Mouse (Mus musculus) kidney, adult 2 months (tissue): ENCODE data around the gene Iqschfp. TPM values are rescaled to one million over a fixed set of nuclear protein-coding genes. Genes with fewer than 3 reads are reported as not detected.

Experiments used
- DNase-seq: peaks from one replicate; pipeline ENCODE4 v3.0.0; 2021
- H3K27ac ChIP-seq: fragments of 200-500 bp; 2 replicates; pipeline ENCODE4 v1.5.1; 2012; ENCODE audit warnings: low read depth, low read length, control low read depth, inconsistent platforms; ENCODE audit not compliant: insufficient read depth
- H3K27me3 ChIP-seq: fragments of 200-500 bp; replicated peaks from 2 replicates; pipeline ENCODE4 v1.6.1; 2012; ENCODE audit warnings: mild to moderate bottlenecking, moderate library complexity, low read length, inconsistent platforms; ENCODE audit not compliant: control insufficient read depth, insufficient read depth
- H3K36me3 ChIP-seq: fragments of 200-500 bp; 2 replicates; pipeline ENCODE4 v1.6.1; 2012; ENCODE audit warnings: mild to moderate bottlenecking, moderate library complexity, low read length, inconsistent platforms; ENCODE audit not compliant: control insufficient read depth, insufficient read depth
- H3K4me1 ChIP-seq: fragments of 200-500 bp; 2 replicates; pipeline ENCODE4 v1.6.1; 2011; ENCODE audit warnings: low read length; ENCODE audit not compliant: control insufficient read depth, insufficient read depth
- H3K4me3 ChIP-seq: fragments of 200-500 bp; 2 replicates; pipeline ENCODE4 v1.5.1; 2011; ENCODE audit warnings: mild to moderate bottlenecking, low read depth, low read length, control low read depth; ENCODE audit not compliant: insufficient read depth
- CTCF ChIP-seq: fragments of 200-500 bp; conservative IDR thresholded peaks from 2 replicates; pipeline ENCODE4 v1.5.1; 2011; ENCODE audit warnings: low read depth, mild to moderate bottlenecking, control low read depth, low read length, moderate library complexity, mixed read lengths; ENCODE audit not compliant: insufficient read depth, insufficient read length
- POLR2A ChIP-seq: fragments of 200-500 bp; IDR thresholded peaks from one replicate; pipeline ENCODE4 v1.6.1; 2011; ENCODE audit warnings: low read depth, low read length, control low read depth
- WGBS: fragments of 180-500 bp; shearing (Covaris S2); methylation state at CpG from one replicate; pipeline ENCODE4 v1.1.7; 2018; 5-methylcytosine and 5-hydroxymethylcytosine counted together
- polyA plus RNA-seq: library from polyadenylated mRNA; depleted of rRNA; stranded (reverse); fragments of >200 nt; gene quantifications from 2 replicates; pipeline ENCODE4 v1.2.3, GENCODE M21; 2012

Gene Iqschfp
- polyA plus RNA-seq, 1 experiment, result not detected

DNA sequence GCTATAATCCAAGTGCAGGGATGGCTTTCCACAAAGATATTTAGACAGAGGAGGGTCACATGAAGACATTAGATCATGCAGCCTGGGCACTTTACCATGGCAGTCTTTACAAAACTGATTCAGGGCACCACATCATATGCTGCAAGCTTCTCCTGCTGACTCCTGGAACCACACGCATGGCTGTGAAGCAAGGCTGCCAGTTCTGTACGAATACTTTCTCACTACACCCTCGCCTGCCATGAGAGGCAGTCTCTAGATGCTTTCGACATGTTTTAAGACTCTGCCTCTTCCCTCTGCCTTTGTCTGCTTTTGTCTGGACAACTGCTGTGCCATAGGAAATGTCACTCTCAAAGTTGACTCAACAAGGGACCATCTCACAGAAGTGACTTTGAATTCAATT is 318.4 kb downstream of the Iqschfp start:
- no peak overlapping the region for H3K27ac ChIP-seq
- H3K36me3 ChIP-seq, result no peaks in the 10 kb centered on the region
- TF ChIP-seq CTCF, result no peak
- no peak for TF ChIP-seq POLR2A
- DNase-seq, result no peak
- no peaks in the 10 kb centered on the region for H3K27me3 ChIP-seq
- H3K4me3 ChIP-seq, result no peak overlapping the region
- H3K4me1 ChIP-seq, result no peaks in the 10 kb centered on the region
- WGBS, result 93% methylated on average over 4 of the region's 4 CpGs

DNA sequence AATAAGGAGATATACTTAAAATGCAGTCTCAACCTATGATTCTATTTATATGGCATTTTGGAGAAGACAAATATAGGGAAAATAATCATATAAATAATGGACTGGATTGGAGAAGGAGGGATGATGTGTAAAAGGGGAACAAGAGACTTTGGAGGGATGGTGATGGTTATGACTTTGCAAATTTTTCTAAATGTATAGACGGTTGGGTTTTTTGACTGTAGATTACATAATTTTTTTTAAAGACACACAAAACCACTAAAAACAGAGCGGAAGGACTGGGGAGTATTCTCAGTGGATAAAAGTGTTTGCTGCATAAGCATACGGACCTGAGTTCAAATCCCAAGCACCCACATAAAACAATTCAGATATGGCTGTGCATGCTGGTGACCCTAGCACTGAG is 329.4 kb downstream of the Iqschfp start:
- Histone ChIP-seq H3K4me1 (no peaks in the 10 kb centered on the region), H3K4me3 (no peak overlapping the region), H3K27me3 (no peaks in the 10 kb centered on the region; the same call in 1 of the 2 replicates), H3K27ac (no peak overlapping the region), H3K36me3 (no peaks in the 10 kb centered on the region)
- TF ChIP-seq POLR2A, result no peak
- no peak for TF ChIP-seq CTCF
- no peak for DNase-seq
- WGBS, result 90% methylated on average over 3 of the region's 3 CpGs

- TF ChIP-seq POLR2A, result no peak
- TF ChIP-seq CTCF, result no peak
- 87% methylated on average over 2 of the region's 2 CpGs for WGBS
- H3K27me3 ChIP-seq, result no peaks in the 10 kb centered on the region
Observed at GRCm38 (mm10) chr3:68239887-68240286, 347.9 kb downstream of the Iqschfp start.

DNA sequence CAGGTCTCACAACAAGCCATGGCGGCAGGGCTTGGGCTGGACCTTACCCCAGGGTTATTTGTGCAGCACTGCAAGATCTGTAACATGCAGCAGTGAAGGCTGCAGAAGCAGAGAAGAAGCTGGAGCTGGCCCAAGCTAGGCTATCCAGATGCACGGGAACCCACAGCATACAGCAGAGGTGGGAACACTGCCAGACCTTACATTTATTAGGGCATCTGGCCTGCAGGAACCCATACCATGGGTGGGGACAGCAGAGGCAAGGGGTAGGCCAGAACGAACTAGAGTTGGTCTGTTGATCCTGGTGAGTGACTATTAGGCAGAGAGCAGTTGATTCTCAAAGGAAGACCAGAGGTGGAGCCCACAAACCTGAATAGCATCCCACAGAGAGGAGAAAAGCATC is 351.2 kb downstream of the Iqschfp start:
- no peaks in the 10 kb centered on the region for H3K4me1 ChIP-seq
- TF ChIP-seq POLR2A (no peak), CTCF (no peak)
- H3K27me3 ChIP-seq, result no peaks in the 10 kb centered on the region
- WGBS, result 70% methylated on average over 3 of the region's 3 CpGs
- H3K36me3 ChIP-seq, result no peaks in the 10 kb centered on the region
- DNase-seq, result no peak
- no peak overlapping the region for H3K27ac ChIP-seq
- H3K4me3 ChIP-seq, result no peak overlapping the region

More at GRCm38 (mm10) chr3:68239887-68240286, 347.9 kb downstream of the Iqschfp start:
- H3K36me3 ChIP-seq, result no peaks in the 10 kb centered on the region
- no peak for DNase-seq
- no peaks in the 10 kb centered on the region for H3K4me1 ChIP-seq
- H3K27ac ChIP-seq, result no peak overlapping the region
- no peak overlapping the region for H3K4me3 ChIP-seq

DNA sequence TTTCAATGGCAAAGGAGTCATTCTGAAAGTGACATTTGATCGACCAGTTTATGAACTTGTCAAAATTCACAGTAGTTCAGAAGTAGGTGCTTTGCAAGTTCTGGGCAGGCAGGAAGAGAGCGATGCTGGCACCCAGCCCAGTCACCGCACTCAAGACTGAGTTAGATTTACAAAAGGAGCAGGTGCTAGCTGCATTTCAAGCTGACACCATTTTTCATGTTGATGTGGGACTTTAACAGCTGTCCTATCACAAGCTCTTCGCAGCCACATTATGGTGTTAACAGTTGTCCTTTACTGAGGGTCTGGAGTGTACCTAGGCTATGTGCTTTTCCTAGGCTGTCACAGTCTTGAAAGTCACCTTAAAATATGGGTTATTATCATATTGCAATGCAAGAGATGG is 354.1 kb downstream of the Iqschfp start:
- Histone ChIP-seq H3K27me3 (no peaks in the 10 kb centered on the region), H3K4me1 (no peaks in the 10 kb centered on the region), H3K27ac (no peak overlapping the region), H3K4me3 (no peak overlapping the region), H3K36me3 (no peaks in the 10 kb centered on the region)
- 65% methylated on average over 4 of the region's 4 CpGs for WGBS
- no peak for TF ChIP-seq CTCF
- no peak for TF ChIP-seq POLR2A
- no peak for DNase-seq

GRCm38 (mm10) chr3:68250589-68250988 is 358.6 kb downstream of the Iqschfp start:
- WGBS, result 58% methylated on average over 2 of the region's 2 CpGs
- no peak overlapping the region for H3K27ac ChIP-seq
- no peak overlapping the region for H3K4me3 ChIP-seq
- no peak for DNase-seq
- no peaks in the 10 kb centered on the region for H3K4me1 ChIP-seq
- no peaks in the 10 kb centered on the region for H3K27me3 ChIP-seq
- no peak for TF ChIP-seq POLR2A
- no peaks in the 10 kb centered on the region for H3K36me3 ChIP-seq

- DNase-seq, result no peak
- no peaks in the 10 kb centered on the region for H3K27me3 ChIP-seq
- WGBS, result 66% methylated on average over 1 of the region's 1 CpGs
- TF ChIP-seq CTCF (no peak), POLR2A (no peak)
- H3K27ac ChIP-seq, result no peak overlapping the region
- H3K4me1 ChIP-seq, result no peaks in the 10 kb centered on the region
- no peaks in the 10 kb centered on the region for H3K36me3 ChIP-seq
- no peak overlapping the region for H3K4me3 ChIP-seq
Observed at GRCm38 (mm10) chr3:68252335-68252734, 360.3 kb downstream of the Iqschfp start.

DNA sequence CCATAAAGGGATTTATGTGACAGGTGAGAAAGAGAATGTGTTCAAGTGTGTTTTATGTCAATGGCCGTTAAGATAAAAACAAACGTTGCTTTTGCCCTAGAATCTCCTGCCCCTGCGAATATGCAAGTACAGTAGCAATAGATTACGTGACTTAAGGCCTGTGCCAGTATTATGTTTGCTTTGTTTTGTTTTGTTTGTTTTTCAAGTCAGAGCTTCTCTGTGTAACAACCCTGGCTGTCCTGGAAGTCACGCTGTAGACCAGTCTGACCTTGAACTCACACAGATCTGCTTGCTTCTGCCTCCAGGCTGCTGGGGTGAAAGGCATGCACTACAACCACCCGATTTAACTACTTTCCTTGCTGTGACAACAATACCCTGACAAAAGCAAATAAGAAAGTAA is 370.3 kb downstream of the Iqschfp start:
- no peak overlapping the region for H3K4me3 ChIP-seq
- H3K27me3 ChIP-seq, result no peaks in the 10 kb centered on the region; the same call in 1 of the 2 replicates
- H3K27ac ChIP-seq, result no peak overlapping the region
- H3K36me3 ChIP-seq, result no peaks in the 10 kb centered on the region
- TF ChIP-seq CTCF (no peak), POLR2A (no peak)
- 53% methylated on average over 6 of the region's 6 CpGs for WGBS
- no peak for DNase-seq
- no peaks in the 10 kb centered on the region for H3K4me1 ChIP-seq
